13 mouse cellular contexts compared by ENCODE assay signal in genomic region chr2:152903586-152903985, GRCm38 (mm10). TPM values are rescaled to one million over a fixed set of nuclear protein-coding genes. Genes with fewer than 3 reads are reported as not detected.
DNase-seq lines count a peak whose midpoint lies in the region; ATAC-seq and TF ChIP-seq lines count a peak whose summit lies in the region.
"Had no signal": no experiment of that assay in that cellular context is flagged by ENCODE, and none has a peak within 500 bp of the region (broad histone marks: within the 10 kb centered on the region; RNA-seq: fewer than 3 reads in every experiment).

No protein-coding gene starts in this region.

- no peaks in the 10 kb centered on the region for H3K79me2 ChIP-seq in macrophage (ENCODE audit: inconsistent target)

- intact Hi-C loops in heart, postnatal 25 days (cut with DNase I) = no loop called here

- ATAC-seq in heart, postnatal 0 days (ENCODE audit: insufficient read depth, low read depth) = no peak
- ATAC-seq in midbrain, postnatal 0 days (ENCODE audit: low FRiP score) = no peak
- ATAC-seq: forebrain, embryonic 13.5 days had no signal

- no peak overlapping the region for H3K9ac ChIP-seq in heart, postnatal 0 days (replicated peaks; ENCODE audit: low read depth, low read length)
- H3K9ac ChIP-seq in midbrain, postnatal 0 days (replicated peaks; ENCODE audit: low read length, poor library complexity, severe bottlenecking) = no peak overlapping the region
- H3K9ac ChIP-seq: forebrain, embryonic 13.5 days; limb, embryonic 15.5 days had no signal

- no peak for TF ChIP-seq CTCF in heart, postnatal 0 days (IDR thresholded peaks at IDR 0.05; ENCODE audit: low read depth)
- TF ChIP-seq CTCF in midbrain, postnatal 0 days (IDR thresholded peaks at IDR 0.05) = no peak

- no peak for DNase-seq in heart, postnatal 0 days (ENCODE audit: low spot score)
- no peak for DNase-seq in heart, postnatal 25 days (ENCODE audit: low spot score)
- DNase-seq in CD4-positive helper T cell, adult 2 months (ENCODE audit: low read depth, low spot score) = peak; percentile 25
- DNase-seq in adrenal gland, adult 8-10 months = peak; percentile 83
- DNase-seq in midbrain, postnatal 0 days (ENCODE audit: low spot score) = no peak
- no peak for DNase-seq in spleen, postnatal 14 days (ENCODE audit: low spot score in 2 of 2)
- DNase-seq: kidney, postnatal 36 days had no signal

- no peaks in the 10 kb centered on the region for H3K9me3 ChIP-seq in heart, postnatal 0 days (replicated peaks; ENCODE audit: control insufficient read depth, low read length)
- H3K9me3 ChIP-seq in midbrain, postnatal 0 days (ENCODE audit: low read length) = no peaks in the 10 kb centered on the region
- H3K9me3 ChIP-seq: forebrain, embryonic 13.5 days; limb, embryonic 15.5 days had no signal

- no peak overlapping the region for H3K4me2 ChIP-seq in heart, postnatal 0 days (ENCODE audit: low read depth, low read length)
- no peak overlapping the region for H3K4me2 ChIP-seq in midbrain, postnatal 0 days (ENCODE audit: low read depth, low read length, poor library complexity, severe bottlenecking)
- H3K4me2 ChIP-seq: forebrain, embryonic 13.5 days; limb, embryonic 15.5 days had no signal

- 73% methylated on average over 4 of the region's 4 CpGs for WGBS in heart, postnatal 0 days
- WGBS in macrophage (ENCODE audit: missing documents) = 59% methylated on average over 4 of the region's 4 CpGs
- 75% methylated on average over 4 of the region's 4 CpGs for WGBS in midbrain, postnatal 0 days

- no peak for TF ChIP-seq EP300 in heart, postnatal 0 days (IDR thresholded peaks at IDR 0.05; ENCODE audit: low read depth)

- H3K36me3 ChIP-seq in heart, postnatal 0 days (replicated peaks; ENCODE audit: control insufficient read depth, insufficient read depth, low read length) = peaks cover 9% of the 10 kb centered on the region; the same call in 1 of the 2 replicates
- H3K36me3 ChIP-seq in macrophage (ENCODE audit: inconsistent target) = no peaks in the 10 kb centered on the region
- no peaks in the 10 kb centered on the region for H3K36me3 ChIP-seq in midbrain, postnatal 0 days (ENCODE audit: insufficient read depth, low read length)
- H3K36me3 ChIP-seq: limb, embryonic 15.5 days had no signal

- peak overlapping the region; percentile 96; the same call in 1 of the 2 replicates for H3K27ac ChIP-seq in heart, postnatal 0 days (ENCODE audit: low read depth)
- H3K27ac ChIP-seq in macrophage = peak overlapping the region; percentile 85
- H3K27ac ChIP-seq in midbrain, postnatal 0 days (ENCODE audit: low read depth, low read length) = no peak overlapping the region
- H3K27ac ChIP-seq: forebrain, embryonic 13.5 days; limb, embryonic 15.5 days had no signal

- H3K27me3 ChIP-seq in heart, postnatal 0 days (ENCODE audit: control insufficient read depth, insufficient read depth, low read length) = no peaks in the 10 kb centered on the region
- no peaks in the 10 kb centered on the region for H3K27me3 ChIP-seq in midbrain, postnatal 0 days (ENCODE audit: insufficient read depth, low read length)
- H3K27me3 ChIP-seq: forebrain, embryonic 13.5 days; limb, embryonic 15.5 days had no signal

- peaks cover 41% of the 10 kb centered on the region for H3K4me1 ChIP-seq in heart, postnatal 0 days (ENCODE audit: control insufficient read depth, insufficient read depth)
- peaks cover 6% of the 10 kb centered on the region; the same call in 1 of the 2 replicates for H3K4me1 ChIP-seq in midbrain, postnatal 0 days (ENCODE audit: insufficient read depth, low read length)

- no peak overlapping the region for H3K4me3 ChIP-seq in heart, postnatal 0 days (ENCODE audit: low read depth, low read length)
- H3K4me3 ChIP-seq in macrophage (ENCODE audit: inconsistent target) = no peak overlapping the region
- H3K4me3 ChIP-seq in midbrain, postnatal 0 days (ENCODE audit: low read depth, low read length) = no peak overlapping the region
- H3K4me3 ChIP-seq: forebrain, embryonic 13.5 days; limb, embryonic 15.5 days had no signal

RNA-seq across cellular contexts. Expression of gene Mylk2, which starts 7.6 kb away (rescaled TPM):
- total RNA-seq in heart, postnatal 0 days (2014; rRNA removed; ENCODE audit: low replicate concordance) = not detected in 2 replicates
- polyA plus RNA-seq in heart, postnatal 0 days (2015; fragmentation: Nextera tagmentation; extraction: Ambion mirVana) = 0.15 and 0.16 TPM in 2 replicates
- total RNA-seq in heart, postnatal 25 days (2021) = under 1 TPM in 1 of 2 experiments, not detected in 1; 0.13 TPM
- total RNA-seq in adrenal gland, adult 8-10 months (2022) = under 1 TPM in 1 of 4 experiments, not detected in 3; 0.10 TPM
- total RNA-seq in macrophage (2018; cell fraction: chromatin; rRNA removed) = under 1 TPM in 3 of 26 experiments, not detected in 23; 0.16 to 0.94 (median 0.80) TPM
- total RNA-seq in macrophage (2018; cell fraction: cytosol; rRNA removed) = under 1 TPM in 5 of 26 experiments, not detected in 21; 0.03 to 0.14 (median 0.04) TPM
- total RNA-seq in macrophage (2018; cell fraction: nucleus; rRNA removed) = 1 to 10 TPM in 1 of 26 experiments, under 1 TPM in 5, not detected in 20; 0.29 to 1.1 (median 0.36) TPM
- polyA plus RNA-seq in macrophage (2018) = not detected in 3 replicates
- 0.16 TPM in 1 of 2 replicates, not detected in the other for total RNA-seq in midbrain, postnatal 0 days (2014; rRNA removed)
- 0.05 TPM in 1 of 2 replicates, not detected in the other for polyA plus RNA-seq in midbrain, postnatal 0 days (2015; fragmentation: Nextera tagmentation; extraction: Ambion mirVana)
- total RNA-seq: hematopoietic stem cell, adult 5-6 weeks had no signal
- polyA plus RNA-seq: forebrain, embryonic 13.5 days had no signal

RNA-seq across cellular contexts. Expression of gene Foxs1, which starts 29.4 kb away (rescaled TPM):
- 4.5 and 8.6 TPM in 2 replicates for total RNA-seq in heart, postnatal 0 days (2014; rRNA removed; ENCODE audit: low replicate concordance)
- polyA plus RNA-seq in heart, postnatal 0 days (2015; fragmentation: Nextera tagmentation; extraction: Ambion mirVana) = 8.2 and 8.4 TPM in 2 replicates
- 1 to 10 TPM; 3.7 TPM for total RNA-seq in heart, postnatal 25 days (2021)
- total RNA-seq in adrenal gland, adult 8-10 months (2022) = 1 to 10 TPM; 2.0 to 3.5 (median 2.2) TPM
- total RNA-seq in macrophage (2018; cell fraction: chromatin; rRNA removed) = not detected
- total RNA-seq in macrophage (2018; cell fraction: cytosol; rRNA removed) = under 1 TPM in 1 of 26 experiments, not detected in 25; 0.09 TPM
- under 1 TPM in 1 of 26 experiments, not detected in 25; 0.46 TPM for total RNA-seq in macrophage (2018; cell fraction: nucleus; rRNA removed)
- polyA plus RNA-seq in macrophage (2018) = not detected in 3 replicates
- total RNA-seq in midbrain, postnatal 0 days (2014; rRNA removed) = 4.0 and 6.8 TPM in 2 replicates
- 2.4 and 3.3 TPM in 2 replicates for polyA plus RNA-seq in midbrain, postnatal 0 days (2015; fragmentation: Nextera tagmentation; extraction: Ambion mirVana)
- total RNA-seq: hematopoietic stem cell, adult 5-6 weeks had no signal

RNA-seq across cellular contexts. Expression of gene Dusp15, which starts 47.9 kb away (rescaled TPM):
- total RNA-seq in heart, postnatal 0 days (2014; rRNA removed; ENCODE audit: low replicate concordance) = 0.12 TPM in 1 of 2 replicates, not detected in the other
- not detected in 2 replicates for polyA plus RNA-seq in heart, postnatal 0 days (2015; fragmentation: Nextera tagmentation; extraction: Ambion mirVana)
- under 1 TPM in 1 of 2 experiments, not detected in 1; 0.20 TPM for total RNA-seq in heart, postnatal 25 days (2021)
- total RNA-seq in adrenal gland, adult 8-10 months (2022) = 1 to 10 TPM; 4.4 to 10.0 (median 5.6) TPM
- total RNA-seq in macrophage (2018; cell fraction: chromatin; rRNA removed) = not detected
- total RNA-seq in macrophage (2018; cell fraction: cytosol; rRNA removed) = not detected
- total RNA-seq in macrophage (2018; cell fraction: nucleus; rRNA removed) = under 1 TPM in 1 of 26 experiments, not detected in 25; 0.12 TPM
- not detected in 3 replicates for polyA plus RNA-seq in macrophage (2018)
- 44.9 and 47.1 TPM in 2 replicates for total RNA-seq in midbrain, postnatal 0 days (2014; rRNA removed)
- polyA plus RNA-seq in midbrain, postnatal 0 days (2015; fragmentation: Nextera tagmentation; extraction: Ambion mirVana) = 24.6 and 25.2 TPM in 2 replicates
- total RNA-seq: hematopoietic stem cell, adult 5-6 weeks had no signal
- polyA plus RNA-seq: lung, embryonic 16.5 days had no signal

RNA-seq across cellular contexts. Expression of gene Tpx2, which starts 55.8 kb away (rescaled TPM):
- total RNA-seq in heart, postnatal 0 days (2014; rRNA removed; ENCODE audit: low replicate concordance) = 8.1 and 13.6 TPM in 2 replicates
- 15.0 and 15.1 TPM in 2 replicates for polyA plus RNA-seq in heart, postnatal 0 days (2015; fragmentation: Nextera tagmentation; extraction: Ambion mirVana)
- 1 to 10 TPM; 1.5 to 1.6 TPM for total RNA-seq in heart, postnatal 25 days (2021)
- total RNA-seq in adrenal gland, adult 8-10 months (2022) = 1 to 10 TPM; 1.9 to 2.1 (median 1.9) TPM
- 10 to 100 TPM in 5 of 26 experiments, 1 to 10 TPM in 21; 2.1 to 18.9 (median 7.1) TPM for total RNA-seq in macrophage (2018; cell fraction: chromatin; rRNA removed)
- 10 to 100 TPM in 13 of 26 experiments, 1 to 10 TPM in 13; 4.3 to 30.1 (median 10.4) TPM for total RNA-seq in macrophage (2018; cell fraction: cytosol; rRNA removed)
- 10 to 100 TPM in 12 of 26 experiments, 1 to 10 TPM in 14; 2.6 to 18.6 (median 9.8) TPM for total RNA-seq in macrophage (2018; cell fraction: nucleus; rRNA removed)
- 3.4 to 14.0 TPM (median 11.8 TPM) in 3 replicates for polyA plus RNA-seq in macrophage (2018)
- 4.2 and 4.7 TPM in 2 replicates for total RNA-seq in midbrain, postnatal 0 days (2014; rRNA removed)
- polyA plus RNA-seq in midbrain, postnatal 0 days (2015; fragmentation: Nextera tagmentation; extraction: Ambion mirVana) = 4.6 and 4.8 TPM in 2 replicates

RNA-seq across cellular contexts. Expression of gene Ttll9, which starts 58.7 kb away (rescaled TPM):
- total RNA-seq in heart, postnatal 0 days (2014; rRNA removed; ENCODE audit: low replicate concordance) = 0.89 TPM in 1 of 2 replicates, not detected in the other
- polyA plus RNA-seq in heart, postnatal 0 days (2015; fragmentation: Nextera tagmentation; extraction: Ambion mirVana) = 0.05 and 0.14 TPM in 2 replicates
- total RNA-seq in heart, postnatal 25 days (2021) = not detected
- total RNA-seq in adrenal gland, adult 8-10 months (2022) = under 1 TPM; 0.42 to 0.83 (median 0.46) TPM
- not detected for total RNA-seq in macrophage (2018; cell fraction: chromatin; rRNA removed)
- under 1 TPM in 1 of 26 experiments, not detected in 25; 0.09 TPM for total RNA-seq in macrophage (2018; cell fraction: cytosol; rRNA removed)
- total RNA-seq in macrophage (2018; cell fraction: nucleus; rRNA removed) = under 1 TPM in 1 of 26 experiments, not detected in 25; 0.50 TPM
- not detected in 3 replicates for polyA plus RNA-seq in macrophage (2018)
- 4.9 and 7.8 TPM in 2 replicates for total RNA-seq in midbrain, postnatal 0 days (2014; rRNA removed)
- 7.6 and 7.9 TPM in 2 replicates for polyA plus RNA-seq in midbrain, postnatal 0 days (2015; fragmentation: Nextera tagmentation; extraction: Ambion mirVana)
- total RNA-seq: gastrocnemius, postnatal 4 days; hematopoietic stem cell, adult 5-6 weeks had no signal

Comparison
In these comparisons a context has a peak if more than half of its experiments do, and no peak if none do; other contexts are left out.
1. DNase-seq: peak in CD4-positive helper T cell, adult 2 months (single experiment) and adrenal gland, adult 8-10 months (single experiment); none in heart, postnatal 0 days (single experiment), heart, postnatal 25 days (single experiment), midbrain, postnatal 0 days (single experiment) and spleen, postnatal 14 days (0 of 2).